9 mouse cellular contexts compared by ENCODE assay signal in the genomic region with DNA sequence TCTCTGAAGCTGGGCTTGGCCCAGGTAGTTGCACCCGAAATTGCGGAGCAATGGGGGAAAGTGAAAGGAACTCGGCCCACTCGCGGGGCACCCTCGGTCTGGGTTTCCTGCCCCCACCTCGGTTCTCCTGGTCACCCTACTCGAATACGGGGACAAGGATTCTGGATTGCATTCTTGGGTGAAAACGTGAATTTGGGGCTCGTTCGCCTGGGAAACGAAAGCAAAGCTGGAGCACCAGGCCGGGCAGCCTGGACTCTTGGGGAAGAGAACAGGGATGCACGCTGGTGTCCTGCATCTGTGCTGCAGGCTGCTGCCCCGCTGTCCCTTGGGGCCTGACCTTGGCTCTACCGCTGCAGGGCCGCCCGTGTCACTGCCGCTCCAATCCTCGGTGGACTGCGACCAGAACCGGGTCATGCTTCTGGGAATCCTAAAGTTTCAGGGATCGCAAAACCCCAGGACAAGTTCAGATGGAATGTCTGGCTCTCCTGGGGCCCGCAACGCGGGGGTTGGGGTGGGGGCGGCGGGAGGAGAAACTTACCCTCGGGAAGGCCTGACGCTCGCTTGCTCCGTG. TPM values are rescaled to one million over a fixed set of nuclear protein-coding genes. Genes with fewer than 3 reads are reported as not detected.
DNase-seq lines count a peak whose midpoint lies in the region; ATAC-seq and TF ChIP-seq lines count a peak whose summit lies in the region.
"Had no signal": no experiment of that assay in that cellular context is flagged by ENCODE, and none has a peak within 500 bp of the region (broad histone marks: within the 10 kb centered on the region; RNA-seq: fewer than 3 reads in every experiment).

No protein-coding gene starts in this region.

- no peak for TF ChIP-seq CTCF in layer of hippocampus, adult 2 months (conservative IDR thresholded peaks at IDR 0.05)

- no peaks in the 10 kb centered on the region for H3K36me3 ChIP-seq in heart, embryonic 16.5 days (ENCODE audit: control insufficient read depth, insufficient read depth)
- H3K36me3 ChIP-seq: neural tube, embryonic 12.5 days had no signal

- peak; percentile 42; the same call in 1 of the 2 replicates for ATAC-seq in common myeloid progenitor, adult 5-6 weeks (replicated peaks; ENCODE audit: low read depth, poor library complexity, severe bottlenecking)
- 0 out of 2 replicates have a peak, but pooled peaks have one; percentile 29 for ATAC-seq in heart, embryonic 16.5 days (replicated peaks; ENCODE audit: extremely low read depth, insufficient read depth, low FRiP score)

- H3K4me3 ChIP-seq in layer of hippocampus, adult 2 months, result peak overlapping the region; percentile 17; the same call in 1 of the 2 replicates
- H3K4me3 ChIP-seq in heart, embryonic 16.5 days (ENCODE audit: low read length), result peak overlapping the region; percentile 56
- H3K4me3 ChIP-seq: neural tube, embryonic 12.5 days had no signal

- 2% methylated on average over 33 of the region's 33 CpGs for WGBS in heart, embryonic 16.5 days

- H3K9ac ChIP-seq in heart, embryonic 16.5 days (ENCODE audit: low read length), result peak overlapping the region; percentile 89
- H3K9ac ChIP-seq: neural tube, embryonic 12.5 days had no signal

- H3K9me3 ChIP-seq in heart, embryonic 16.5 days (replicated peaks; ENCODE audit: control insufficient read depth, low read length), result no peaks in the 10 kb centered on the region
- H3K9me3 ChIP-seq: neural tube, embryonic 12.5 days had no signal

- DNase-seq in layer of hippocampus, adult 2 months (ENCODE audit: low spot score in 2 of 2), result no peak
- DNase-seq in layer of hippocampus, adult 18-20 months (ENCODE audit: low spot score in 2 of 2), result no peak
- peak; percentile 68 for DNase-seq in neural tube, embryonic 10.5 days (ENCODE audit: extremely low spot score, low spot score)
- no peak for DNase-seq in gastrocnemius, adult 18-20 months (ENCODE audit: low spot score)
- no peak for DNase-seq in testis, postnatal 10 days (ENCODE audit: low spot score)
- no peak for DNase-seq in spleen, postnatal 4 days (ENCODE audit: low spot score in 2 of 2)

- no peak overlapping the region for H3K27ac ChIP-seq in layer of hippocampus, adult 2 months
- H3K27ac ChIP-seq in heart, embryonic 16.5 days (ENCODE audit: low read length), result peak overlapping the region; percentile 82
- H3K27ac ChIP-seq: neural tube, embryonic 12.5 days had no signal

- H3K27me3 ChIP-seq in heart, embryonic 16.5 days (ENCODE audit: control insufficient read depth, insufficient read depth, low read length), result peaks cover 6% of the 10 kb centered on the region

- H3K4me1 ChIP-seq in heart, embryonic 16.5 days (ENCODE audit: control insufficient read depth, insufficient read depth, low read length), result peaks cover 12% of the 10 kb centered on the region

- H3K4me2 ChIP-seq in heart, embryonic 16.5 days (ENCODE audit: low read depth, low read length), result peak overlapping the region; percentile 73
- H3K4me2 ChIP-seq: neural tube, embryonic 12.5 days had no signal

RNA-seq across cellular contexts. Expression of gene Tbx5, which starts 1.2 kb away (rescaled TPM):
- total RNA-seq in layer of hippocampus, adult 2 months (2021), result not detected
- total RNA-seq in layer of hippocampus, adult 18-20 months (2021), result not detected
- total RNA-seq in common myeloid progenitor, adult 5-6 weeks (2017), result not detected in 2 replicates
- 30.5 and 36.3 TPM in 2 replicates for polyA plus RNA-seq in heart, embryonic 16.5 days (2015; fragmentation: Nextera tagmentation; extraction: Ambion mirVana)
- under 1 TPM in 1 of 2 experiments, not detected in 1; 0.09 TPM for total RNA-seq in gastrocnemius, adult 18-20 months (2021)
- polyA plus RNA-seq: neural tube, embryonic 12.5 days had no signal
